Mouse (Mus musculus) erythroblast, embryonic 14.5 days (primary cell): ENCODE results near the gene 2010111I01Rik. TPM values are rescaled to one million over a fixed set of nuclear protein-coding genes. Genes with fewer than 3 reads are reported as not detected.

Source experiments
- H3K27me3 ChIP-seq: 2 replicates; pipeline ENCODE4 v1.6.1; 2012; ENCODE audit warnings: inconsistent platforms; ENCODE audit not compliant: control insufficient read depth
- H3K36me3 ChIP-seq: 2 replicates; pipeline ENCODE4 v1.6.1; 2012; ENCODE audit warnings: mild to moderate bottlenecking, inconsistent platforms; ENCODE audit not compliant: control insufficient read depth
- H3K4me1 ChIP-seq: 2 replicates; pipeline ENCODE4 v1.6.1; 2012; ENCODE audit warnings: inconsistent platforms; ENCODE audit not compliant: control insufficient read depth
- H3K4me3 ChIP-seq: replicated peaks from 2 replicates; pipeline ENCODE3; 2012; ENCODE audit warnings: moderate library complexity, mild to moderate bottlenecking, inconsistent platforms
- H3K9me3 ChIP-seq: 2 replicates; pipeline ENCODE4 v1.6.1; 2012; ENCODE audit warnings: low read length, inconsistent platforms, mixed read lengths; ENCODE audit not compliant: control insufficient read depth
- GATA1 ChIP-seq: IDR thresholded peaks from 2 replicates; pipeline ENCODE4 v1.6.1; 2012; ENCODE audit warnings: low read length, inconsistent platforms, mixed read lengths
- TAL1 ChIP-seq: IDR thresholded peaks from 3 replicates; pipeline ENCODE4 v1.6.1; 2012; ENCODE audit warnings: low read length, inconsistent platforms, mixed read lengths
- polyA plus RNA-seq: library from polyadenylated mRNA; stranded (reverse); fragments of >175 nt; gene quantifications from 2 replicates; pipeline ENCODE4 v1.2.3, GENCODE M21; 2012

Gene 2010111I01Rik
- polyA plus RNA-seq, 1 experiment: 2.2 TPM

DNA sequence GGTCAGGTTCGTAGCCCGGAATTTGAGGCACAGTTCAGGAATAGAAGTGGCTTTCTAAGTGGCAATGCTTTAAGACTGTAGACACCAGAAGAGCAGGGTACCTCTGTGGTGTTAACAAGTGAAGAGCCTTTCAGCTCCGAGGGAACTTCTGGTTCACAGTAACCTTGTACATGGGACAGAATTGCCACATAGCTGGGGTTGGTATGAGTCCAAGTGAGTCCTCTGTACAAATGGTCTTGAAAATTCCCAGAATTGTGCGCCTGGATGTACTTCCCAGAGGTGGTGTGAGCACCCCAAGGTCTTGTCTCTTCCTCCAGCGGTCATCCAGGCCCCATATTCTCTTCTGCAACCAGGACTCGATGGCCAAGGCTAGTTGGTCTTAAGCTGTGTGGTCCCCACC lies 326.3 kb downstream of the 2010111I01Rik start:
- Histone ChIP-seq H3K27me3 (no peaks in the 10 kb centered on the region), H3K9me3 (no peaks in the 10 kb centered on the region), H3K4me3 (no peak overlapping the region), H3K4me1 (no peaks in the 10 kb centered on the region; the same call in 1 of the 2 replicates), H3K36me3 (peaks cover 27% of the 10 kb centered on the region)
- no peak for TF ChIP-seq GATA1
- no peak for TF ChIP-seq TAL1

DNA sequence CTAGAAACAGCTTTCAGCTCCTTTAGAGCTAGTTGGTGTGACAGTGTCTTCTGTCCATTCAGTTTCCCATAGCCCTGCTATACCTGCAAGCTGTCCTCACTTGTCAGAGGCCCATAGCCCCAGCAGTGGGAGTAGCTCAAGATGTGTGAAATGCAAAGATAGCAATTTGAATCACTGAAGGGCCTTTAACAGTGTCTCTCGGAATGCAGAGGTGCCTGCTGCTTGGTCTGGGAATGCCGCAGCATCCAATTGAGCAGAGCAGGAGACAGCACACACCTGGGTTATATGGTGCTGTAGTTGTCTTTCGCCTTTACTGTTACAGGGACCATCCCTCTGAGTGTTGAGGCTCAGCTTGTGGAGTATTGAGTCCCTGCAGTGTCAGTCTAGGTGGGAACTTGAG lies 329.0 kb downstream of the 2010111I01Rik start:
- Histone ChIP-seq H3K4me1 (no peaks in the 10 kb centered on the region; the same call in 1 of the 2 replicates), H3K36me3 (peaks cover 33% of the 10 kb centered on the region), H3K4me3 (no peak overlapping the region), H3K27me3 (no peaks in the 10 kb centered on the region), H3K9me3 (no peaks in the 10 kb centered on the region)
- TF ChIP-seq GATA1 (no peak), TAL1 (no peak)

DNA sequence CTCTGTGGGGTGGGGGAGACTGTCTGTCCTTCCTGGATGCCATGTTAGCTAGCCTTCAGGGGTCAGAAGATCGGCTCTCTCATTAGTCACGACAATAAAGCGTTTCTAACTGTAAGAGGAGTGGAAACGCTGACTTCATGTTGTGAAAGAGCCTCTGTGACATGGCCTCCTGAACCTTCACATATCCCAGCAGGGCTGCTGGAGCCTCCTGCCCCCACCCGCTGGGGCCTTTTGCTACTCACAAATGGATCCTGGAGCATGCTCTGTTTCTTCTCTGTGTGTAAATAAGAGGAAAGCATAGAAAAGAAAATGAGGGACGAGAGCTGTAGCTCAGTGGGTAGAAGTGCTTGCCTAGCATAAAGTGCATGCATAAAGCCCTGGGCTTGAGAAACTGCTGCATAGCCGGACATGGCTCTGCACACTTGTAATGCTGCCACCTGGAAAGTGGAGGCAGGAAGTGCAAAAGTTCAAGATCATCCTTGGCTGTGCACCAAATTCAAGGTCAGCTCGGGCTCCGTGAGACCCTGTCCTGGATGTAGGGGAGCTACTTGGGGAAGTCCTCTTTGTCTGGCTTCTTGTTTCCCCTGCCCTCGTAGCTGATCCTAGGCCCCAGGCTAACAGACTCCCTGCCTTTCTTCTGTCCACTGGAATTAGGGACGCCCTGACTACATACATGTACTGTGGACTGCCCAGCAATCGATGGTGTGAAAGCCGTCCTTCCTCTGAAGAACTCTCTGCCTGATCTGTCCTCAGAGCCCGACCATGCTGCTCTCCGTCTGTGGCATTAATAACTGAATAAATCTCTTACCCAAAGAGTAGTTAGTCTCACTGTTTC lies 329.9 kb downstream of the 2010111I01Rik start:
- Histone ChIP-seq H3K4me1 (no peaks in the 10 kb centered on the region; the same call in 1 of the 2 replicates), H3K36me3 (peaks cover 38% of the 10 kb centered on the region)
- TF ChIP-seq GATA1 (no peak), TAL1 (no peak)

DNA sequence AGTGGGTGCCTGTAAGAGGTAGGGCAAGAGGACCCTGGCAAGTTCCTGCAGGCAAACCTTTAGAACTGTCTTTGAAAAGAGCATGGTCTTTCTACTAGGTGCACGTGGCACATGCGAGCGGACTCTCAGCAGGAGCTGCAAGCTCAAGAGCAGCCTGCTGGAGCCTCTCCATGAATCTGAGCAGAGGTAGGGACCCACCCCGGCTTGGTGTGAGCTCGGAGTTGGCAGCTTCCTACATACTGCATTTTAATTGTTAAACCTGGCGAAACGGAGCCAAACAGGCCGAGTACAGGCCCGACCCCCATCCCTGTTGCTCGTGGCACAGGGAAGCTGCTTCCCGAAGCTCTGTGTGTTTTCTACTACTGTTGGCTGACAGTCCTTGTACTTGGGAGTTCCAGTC lies 331.6 kb downstream of the 2010111I01Rik start:
- TF ChIP-seq GATA1: no peak
- no peak for TF ChIP-seq TAL1
- H3K9me3 ChIP-seq: no peaks in the 10 kb centered on the region
- H3K27me3 ChIP-seq: no peaks in the 10 kb centered on the region
- peaks cover 48% of the 10 kb centered on the region for H3K36me3 ChIP-seq
- no peak overlapping the region for H3K4me3 ChIP-seq
- H3K4me1 ChIP-seq: no peaks in the 10 kb centered on the region; the same call in 1 of the 2 replicates

More for the DNA sequence above, 329.9 kb downstream of the 2010111I01Rik start:
- Histone ChIP-seq H3K4me3 (no peak overlapping the region), H3K27me3 (no peaks in the 10 kb centered on the region), H3K9me3 (no peaks in the 10 kb centered on the region)

DNA sequence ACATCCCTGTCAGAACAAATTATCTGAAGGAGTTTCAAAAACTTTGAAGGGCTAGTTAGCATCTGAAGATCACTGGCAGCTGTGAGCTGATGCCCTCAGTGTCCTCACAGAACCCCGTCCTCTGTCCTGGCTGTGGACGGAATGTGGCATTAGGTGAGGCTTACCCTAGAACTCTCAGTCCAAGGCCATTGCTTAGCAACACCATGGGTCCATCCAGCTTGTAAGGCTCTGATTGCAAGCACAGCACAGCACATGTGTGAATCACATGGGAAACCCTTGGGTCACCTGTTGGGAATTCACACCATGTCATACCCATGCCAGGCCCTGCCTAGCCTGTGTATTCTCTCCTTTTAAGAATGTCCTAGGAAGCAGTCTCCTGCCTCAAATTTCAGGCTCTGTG lies 332.3 kb downstream of the 2010111I01Rik start:
- H3K27me3 ChIP-seq: no peaks in the 10 kb centered on the region
- no peaks in the 10 kb centered on the region; the same call in 1 of the 2 replicates for H3K4me1 ChIP-seq
- H3K9me3 ChIP-seq: no peaks in the 10 kb centered on the region
- peaks cover 52% of the 10 kb centered on the region for H3K36me3 ChIP-seq
- no peak for TF ChIP-seq TAL1
- TF ChIP-seq GATA1: no peak
- no peak overlapping the region for H3K4me3 ChIP-seq

DNA sequence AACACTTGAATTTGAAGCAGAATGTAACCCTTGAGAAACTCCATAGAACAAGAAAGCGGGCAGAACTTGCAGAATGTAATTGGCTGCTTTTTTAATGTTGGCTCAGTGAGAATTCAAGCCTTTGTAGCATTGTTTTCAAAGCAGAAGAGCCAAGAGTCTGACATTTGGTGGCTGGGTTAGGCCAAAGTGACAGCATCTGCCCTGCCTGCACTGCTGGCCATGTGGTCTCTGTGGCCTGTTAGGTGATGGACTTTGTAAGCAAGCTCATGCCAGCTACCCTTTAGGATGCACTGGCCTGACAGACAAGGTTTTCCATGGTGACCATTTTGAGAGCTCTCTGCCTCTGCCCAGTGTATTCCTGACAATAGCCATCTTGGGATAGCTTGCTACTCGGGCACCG lies 333.2 kb downstream of the 2010111I01Rik start:
- no peaks in the 10 kb centered on the region; the same call in 1 of the 2 replicates for H3K4me1 ChIP-seq
- H3K36me3 ChIP-seq: peaks cover 60% of the 10 kb centered on the region
- TF ChIP-seq GATA1 (no peak), TAL1 (no peak)
- no peaks in the 10 kb centered on the region for H3K27me3 ChIP-seq
- no peak overlapping the region for H3K4me3 ChIP-seq
- H3K9me3 ChIP-seq: no peaks in the 10 kb centered on the region

DNA sequence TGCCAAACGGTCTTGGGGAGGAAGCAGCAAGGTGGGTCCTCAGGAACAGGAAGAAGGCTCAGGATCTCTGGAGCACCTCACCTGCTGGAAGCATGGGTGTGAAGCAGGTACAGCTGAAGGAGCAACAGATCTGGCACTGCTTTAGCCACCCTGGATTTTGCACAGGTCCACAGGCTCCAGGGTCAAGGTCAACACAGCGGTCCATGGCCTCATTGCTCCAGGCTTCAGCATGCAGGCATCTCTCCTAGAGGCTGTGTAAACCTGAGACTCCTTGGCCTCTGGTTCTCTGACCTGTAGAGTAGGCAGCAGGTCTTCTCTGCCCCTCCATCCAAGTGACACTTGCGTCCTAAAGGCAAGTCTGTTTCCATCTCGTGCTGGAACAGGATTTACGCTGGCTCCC lies 334.2 kb downstream of the 2010111I01Rik start:
- no peaks in the 10 kb centered on the region for H3K9me3 ChIP-seq
- H3K27me3 ChIP-seq: no peaks in the 10 kb centered on the region
- peaks cover 70% of the 10 kb centered on the region for H3K36me3 ChIP-seq
- TF ChIP-seq TAL1: no peak
- no peak for TF ChIP-seq GATA1
- no peak overlapping the region for H3K4me3 ChIP-seq
- H3K4me1 ChIP-seq: no peaks in the 10 kb centered on the region; the same call in 1 of the 2 replicates

DNA sequence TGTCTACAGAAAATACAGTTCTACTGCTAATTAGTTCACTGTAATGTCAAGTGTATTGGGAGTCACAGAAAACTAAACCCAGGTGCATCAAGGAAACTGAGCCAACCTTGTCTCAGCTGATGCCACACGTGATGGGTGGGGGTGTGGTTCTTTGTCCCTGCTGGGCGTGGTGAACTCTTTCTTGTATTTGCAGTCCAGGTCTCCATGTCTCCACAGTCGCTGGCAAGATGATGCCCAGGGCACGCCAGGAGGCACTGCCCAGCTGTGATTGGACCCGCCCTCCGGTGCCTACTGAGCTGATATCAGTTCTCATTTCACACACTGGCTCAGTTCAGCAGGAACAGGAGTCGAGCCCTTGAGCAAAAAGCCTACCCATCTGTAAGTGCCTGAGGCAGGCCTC lies 336.2 kb downstream of the 2010111I01Rik start:
- TF ChIP-seq TAL1 (no peak), GATA1 (no peak)
- Histone ChIP-seq H3K27me3 (no peaks in the 10 kb centered on the region), H3K36me3 (peaks cover 84% of the 10 kb centered on the region), H3K4me1 (no peaks in the 10 kb centered on the region; the same call in 1 of the 2 replicates), H3K9me3 (no peaks in the 10 kb centered on the region), H3K4me3 (no peak overlapping the region)

DNA sequence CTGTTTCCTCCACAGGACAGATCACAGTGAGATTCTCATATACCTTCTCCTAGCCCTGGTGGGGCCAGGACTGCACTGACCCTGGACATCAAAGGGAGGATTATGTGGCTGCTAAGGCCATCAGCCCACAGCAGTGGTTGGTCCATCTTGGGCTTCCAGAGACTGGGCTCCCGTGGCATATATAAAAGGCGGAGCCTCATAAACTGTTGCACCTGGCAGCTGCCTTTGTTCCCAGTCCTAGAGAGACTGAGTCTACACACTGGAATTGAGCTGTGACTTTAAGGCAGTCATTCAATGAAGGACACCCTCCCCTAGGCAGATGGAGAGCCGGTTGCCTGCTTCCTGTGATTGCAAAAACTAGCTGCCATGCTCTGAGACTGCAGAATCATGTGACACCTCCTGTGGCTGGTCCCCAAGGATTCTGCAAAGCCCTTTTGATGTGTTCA lies 337.1 kb downstream of the 2010111I01Rik start:
- Histone ChIP-seq H3K4me1 (no peaks in the 10 kb centered on the region; the same call in 1 of the 2 replicates), H3K4me3 (no peak overlapping the region), H3K27me3 (no peaks in the 10 kb centered on the region), H3K36me3 (peaks cover 81% of the 10 kb centered on the region), H3K9me3 (no peaks in the 10 kb centered on the region)
- TF ChIP-seq TAL1 (no peak), GATA1 (no peak)
